Mouse (Mus musculus): ENCODE results near the gene Itgb3bp.

Gene Itgb3bp

GRCm38 (mm10) chr4:99929613-99930517 is at the start of gene Itgb3bp:
Gene Itgb3bp (minus strand): TSS chr4:99929813.
- in situ Hi-C loops (cut with MboI; ENCODE audit: low sequenced_read_pairs): no loop called here

DNA sequence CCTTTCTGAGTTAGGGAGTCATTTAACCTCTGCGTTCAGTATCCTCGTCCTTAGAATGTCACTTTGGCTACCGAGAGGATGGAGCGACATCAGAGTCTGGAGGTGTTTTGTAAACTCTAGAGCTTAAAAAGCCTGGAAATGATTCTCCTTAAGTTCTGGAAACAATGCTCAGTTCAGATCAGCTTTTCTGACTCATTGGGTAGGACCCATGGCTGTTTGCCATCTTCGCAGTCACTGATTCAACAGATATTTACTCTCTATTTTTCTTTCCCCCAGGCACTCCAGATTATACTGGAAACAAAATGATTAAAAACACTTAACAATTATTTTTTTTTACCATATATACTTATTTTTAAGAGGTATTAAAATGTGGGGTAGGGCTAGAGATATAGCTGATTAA is 49.7 kb upstream of the Itgb3bp start:
- in situ Hi-C loops (cut with MboI; ENCODE audit: low sequenced_read_pairs): no loop called here

GRCm38 (mm10) chr4:99974375-99974774 is 44.8 kb upstream of the Itgb3bp start:
- in situ Hi-C loops (cut with MboI; ENCODE audit: low sequenced_read_pairs): no loop called here

- in situ Hi-C loops (cut with MboI; ENCODE audit: low sequenced_read_pairs): no loop called here
These were observed 44.3 kb upstream of the Itgb3bp start for GRCm38 (mm10) chr4:99973931-99974330.

GRCm38 (mm10) chr4:99972886-99973285 is 43.3 kb upstream of the Itgb3bp start:
- in situ Hi-C loops (cut with MboI; ENCODE audit: low sequenced_read_pairs): no loop called here

GRCm38 (mm10) chr4:99970097-99970496 is 40.5 kb upstream of the Itgb3bp start:
- in situ Hi-C loops (cut with MboI; ENCODE audit: low sequenced_read_pairs): no loop called here

DNA sequence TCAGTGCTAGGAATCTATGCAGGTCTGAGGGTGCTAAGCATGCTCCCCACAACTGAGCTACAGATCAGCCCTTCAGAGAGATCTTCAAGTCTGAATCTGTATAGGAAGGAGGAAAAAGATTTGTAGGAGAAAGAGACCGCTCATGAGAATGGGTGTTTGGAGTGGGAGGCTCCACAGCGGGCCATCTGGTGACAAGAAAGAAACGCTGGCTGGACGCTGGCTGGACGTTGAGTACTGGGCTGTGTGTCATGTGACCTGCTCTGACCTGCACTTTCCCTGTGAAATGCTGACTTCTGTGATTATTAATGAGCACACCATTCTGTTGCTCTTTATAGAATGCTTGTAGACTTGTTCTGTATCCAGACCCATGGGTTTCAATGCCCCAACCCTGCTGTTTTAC is 39.7 kb upstream of the Itgb3bp start:
- in situ Hi-C loops (cut with MboI; ENCODE audit: low sequenced_read_pairs): no loop called here

GRCm38 (mm10) chr4:99966555-99966954 is 36.9 kb upstream of the Itgb3bp start:
- in situ Hi-C loops (cut with MboI; ENCODE audit: low sequenced_read_pairs): no loop called here

GRCm38 (mm10) chr4:99959308-99959707 is 29.7 kb upstream of the Itgb3bp start:
- in situ Hi-C loops (cut with MboI; ENCODE audit: low sequenced_read_pairs): no loop called here

GRCm38 (mm10) chr4:99958084-99958815 is 28.6 kb upstream of the Itgb3bp start:
- in situ Hi-C loops (cut with MboI; ENCODE audit: low sequenced_read_pairs): no loop called here

DNA sequence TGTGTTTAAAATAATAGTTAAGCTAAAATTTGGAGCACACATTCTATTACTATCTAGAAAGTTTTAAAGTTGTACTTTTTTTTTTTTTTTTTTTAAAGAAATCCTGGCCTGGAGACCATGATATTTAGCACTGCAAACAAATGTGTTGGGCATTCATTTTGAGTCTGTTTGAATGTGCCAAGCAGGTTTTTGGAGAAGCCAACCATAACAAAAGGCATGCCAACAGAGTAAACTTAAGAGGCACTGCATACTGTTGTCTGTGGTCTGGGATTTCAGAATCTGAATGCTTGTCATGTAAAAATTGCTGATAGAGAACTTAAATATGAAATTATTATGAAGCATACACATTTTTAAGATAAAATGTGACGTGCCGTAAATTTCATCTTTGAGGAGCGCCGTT is 27.6 kb upstream of the Itgb3bp start:
- in situ Hi-C loops (cut with MboI; ENCODE audit: low sequenced_read_pairs): no loop called here

- in situ Hi-C loops (cut with MboI; ENCODE audit: low sequenced_read_pairs): no loop called here
These were observed 25.8 kb upstream of the Itgb3bp start for GRCm38 (mm10) chr4:99955396-99955795.

- in situ Hi-C loops (cut with MboI; ENCODE audit: low sequenced_read_pairs): no loop called here
These were observed 24.3 kb upstream of the Itgb3bp start for GRCm38 (mm10) chr4:99953904-99954303.

GRCm38 (mm10) chr4:99947896-99948295 is 18.3 kb upstream of the Itgb3bp start:
- in situ Hi-C loops (cut with MboI; ENCODE audit: low sequenced_read_pairs): no loop called here

DNA sequence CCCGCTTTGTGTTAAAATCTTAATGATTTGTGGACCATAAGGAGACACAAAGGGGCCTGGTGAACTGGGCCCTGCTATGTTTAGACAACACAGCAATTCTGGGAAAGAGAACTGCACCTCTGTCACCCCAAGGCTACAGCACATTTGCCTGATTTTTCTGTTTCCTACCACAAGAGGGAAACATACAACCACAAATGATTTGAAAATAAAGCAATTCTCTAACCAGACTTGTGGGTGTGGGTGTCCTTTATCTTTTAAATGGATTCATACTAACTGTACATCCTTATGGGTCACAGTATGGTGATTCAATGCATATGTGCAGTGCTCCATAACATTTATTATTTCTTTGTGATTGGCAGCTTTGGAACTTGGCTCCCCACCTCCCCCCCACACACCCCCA is 17.6 kb upstream of the Itgb3bp start:
- in situ Hi-C loops (cut with MboI; ENCODE audit: low sequenced_read_pairs): no loop called here

DNA sequence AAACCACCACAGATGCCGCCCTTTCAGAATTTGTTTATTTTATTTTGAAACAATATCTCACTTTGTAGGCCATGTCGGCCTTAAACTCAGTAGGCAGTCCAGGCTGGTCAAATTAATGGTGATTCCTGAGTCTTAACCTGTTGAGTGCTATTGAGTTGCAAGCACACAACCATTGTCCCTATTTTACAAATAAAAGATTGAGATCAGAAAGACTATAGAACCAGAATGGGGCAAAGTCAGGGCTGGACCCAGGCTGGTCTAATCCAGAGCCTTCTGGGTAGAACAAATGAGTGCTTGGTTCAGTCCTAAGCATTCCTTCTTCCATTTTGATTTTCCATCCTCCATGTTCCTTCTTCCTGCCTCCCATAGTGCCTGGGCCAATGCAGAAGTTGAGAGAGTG is 16.9 kb upstream of the Itgb3bp start:
- in situ Hi-C loops (cut with MboI; ENCODE audit: low sequenced_read_pairs): no loop called here

- in situ Hi-C loops (cut with MboI; ENCODE audit: low sequenced_read_pairs): no loop called here
These were observed 15.4 kb upstream of the Itgb3bp start for GRCm38 (mm10) chr4:99945011-99945410.

- in situ Hi-C loops (cut with MboI; ENCODE audit: low sequenced_read_pairs): no loop called here
These were observed 15.0 kb upstream of the Itgb3bp start for GRCm38 (mm10) chr4:99944606-99945005.

DNA sequence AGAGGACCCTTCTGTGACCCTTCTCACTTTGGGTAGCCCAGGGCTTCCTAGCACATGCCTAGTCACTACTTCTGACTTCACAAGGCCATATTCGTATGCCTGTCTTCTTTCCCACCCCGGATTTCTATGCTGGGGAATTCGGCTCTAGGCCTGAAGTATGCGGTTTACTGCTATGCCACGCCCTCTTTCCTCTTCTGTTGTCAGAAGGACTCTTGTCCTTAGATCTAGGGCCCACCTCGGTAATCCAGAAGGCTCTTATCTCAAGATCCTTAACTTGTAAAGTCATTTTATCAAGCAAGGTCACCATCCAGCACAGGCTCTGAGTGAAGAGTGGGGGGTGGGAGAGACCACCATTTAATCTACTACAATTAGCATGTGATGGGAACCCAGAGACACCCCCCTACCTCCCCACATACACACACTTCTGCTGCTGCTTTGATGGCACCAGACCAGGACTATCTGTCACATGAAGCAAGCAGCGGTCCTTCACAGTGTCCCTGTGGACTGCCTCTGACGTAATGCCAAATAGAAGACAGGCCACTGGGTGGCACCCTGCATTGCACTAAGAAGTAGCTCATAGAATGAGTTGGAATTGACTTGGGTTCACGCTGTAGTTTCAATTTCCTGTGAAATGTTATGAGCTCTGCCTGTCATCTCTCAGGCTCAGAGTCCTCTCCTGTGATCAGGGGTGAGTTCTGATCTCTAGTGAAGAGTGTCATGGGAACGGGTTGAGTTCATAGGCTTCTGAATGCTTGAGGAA is 12.2 kb upstream of the Itgb3bp start:
- in situ Hi-C loops (cut with MboI; ENCODE audit: low sequenced_read_pairs): no loop called here

DNA sequence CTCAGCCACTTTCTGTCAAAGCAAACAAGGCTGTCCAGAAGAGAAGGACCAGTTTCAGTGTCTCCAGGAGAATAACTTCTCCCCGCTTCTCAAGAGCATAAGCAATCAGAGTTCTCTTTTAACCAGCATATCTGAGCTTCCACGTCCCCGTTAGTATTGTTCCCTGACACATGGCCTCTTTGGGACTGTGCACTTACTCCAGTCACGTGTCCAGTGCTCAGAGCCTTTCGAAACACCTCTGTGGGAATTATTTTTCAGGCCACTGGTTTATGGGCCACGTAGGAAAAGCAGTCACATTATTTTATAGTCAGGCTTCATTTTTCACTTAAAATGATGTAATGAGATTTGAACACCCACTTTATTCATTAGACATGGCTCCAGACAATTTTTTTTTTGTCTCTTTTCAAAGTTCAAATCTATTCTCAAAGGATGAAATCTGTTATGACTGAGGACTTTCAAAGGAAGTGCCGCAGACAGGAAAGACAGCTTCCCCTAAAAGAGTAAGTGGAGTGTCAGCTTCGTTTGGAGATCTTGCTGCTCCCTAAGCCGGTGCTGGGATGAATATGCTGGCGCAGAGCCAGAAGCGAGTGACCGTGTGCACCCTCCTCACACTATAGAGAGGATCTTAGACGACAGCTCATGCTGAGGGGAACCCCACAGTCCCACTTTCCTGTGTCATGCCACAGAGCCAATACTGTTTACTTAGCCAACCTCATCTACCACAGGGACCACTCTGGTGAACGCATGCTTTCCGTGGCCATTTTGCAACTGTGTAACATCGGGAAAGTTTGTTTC is 10.3 kb upstream of the Itgb3bp start:
- in situ Hi-C loops (cut with MboI; ENCODE audit: low sequenced_read_pairs): no loop called here

GRCm38 (mm10) chr4:99936278-99936677 is 6.7 kb upstream of the Itgb3bp start:
- in situ Hi-C loops (cut with MboI; ENCODE audit: low sequenced_read_pairs): no loop called here
